ENCODE assay signal across 21 mouse cellular contexts in the genomic region with DNA sequence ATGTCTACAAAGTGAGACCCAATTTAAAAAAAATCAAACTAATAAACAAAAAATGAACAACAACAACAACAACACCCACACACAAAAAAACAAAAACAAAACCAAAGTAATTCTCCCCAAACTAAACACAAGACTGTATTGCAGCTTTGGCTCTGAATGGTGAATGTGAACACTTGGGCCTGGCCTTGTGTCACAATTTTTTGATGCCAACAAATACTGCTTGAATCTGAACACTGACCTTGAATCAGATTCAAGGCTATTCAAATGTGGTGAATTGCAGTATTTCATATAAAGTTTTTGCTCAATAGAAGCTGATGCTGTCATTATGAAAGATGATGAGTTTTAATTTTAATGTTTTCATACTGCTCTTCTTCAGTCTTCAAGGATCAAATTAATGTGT.
"Had no signal": no experiment of that assay in that cellular context is flagged by ENCODE, and none has a peak within 500 bp of the region (broad histone marks: within the 10 kb centered on the region; RNA-seq: fewer than 3 reads in every experiment).

No protein-coding gene starts in this region.

- H3K4me2 ChIP-seq: lung, embryonic 15.5 days; midbrain, embryonic 11.5 days; midbrain, embryonic 13.5 days; midbrain, embryonic 15.5 days; neural tube, embryonic 12.5 days; stomach, embryonic 15.5 days had no signal

- ATAC-seq: lung, postnatal 0 days; midbrain, embryonic 13.5 days; midbrain, embryonic 15.5 days had no signal

- H3K27me3 ChIP-seq: lung, embryonic 15.5 days; megakaryocyte, embryonic 14.5 days; midbrain, embryonic 13.5 days; midbrain, embryonic 15.5 days; neural tube, embryonic 12.5 days; stomach, embryonic 15.5 days had no signal

- DNase-seq: lung, adult 2 months; lung, postnatal 14 days; lung, postnatal 36 days; retina, postnatal 1 day; right cerebral cortex, adult 18-20 months; right cerebral cortex, postnatal 25 days; right cerebral cortex, postnatal 4 days; spleen, adult 18-20 months; thymus, adult 2 months; thymus, postnatal 25 days; thymus, postnatal 4 days had no signal

- H3K27ac ChIP-seq: lung, embryonic 15.5 days; macrophage; midbrain, embryonic 13.5 days; midbrain, embryonic 15.5 days; neural tube, embryonic 12.5 days; stomach, embryonic 15.5 days; stomach, postnatal 0 days had no signal

- H3K9ac ChIP-seq: lung, embryonic 15.5 days; midbrain, embryonic 13.5 days; midbrain, embryonic 15.5 days; neural tube, embryonic 12.5 days; stomach, embryonic 15.5 days had no signal

- H3K36me3 ChIP-seq: lung, embryonic 15.5 days; midbrain, embryonic 13.5 days; midbrain, embryonic 15.5 days; neural tube, embryonic 12.5 days; stomach, embryonic 15.5 days had no signal

- H3K9me3 ChIP-seq: lung, embryonic 15.5 days; megakaryocyte, embryonic 14.5 days; midbrain, embryonic 13.5 days; midbrain, embryonic 15.5 days; neural tube, embryonic 12.5 days; stomach, embryonic 15.5 days had no signal

- H3K4me1 ChIP-seq: lung, embryonic 15.5 days; megakaryocyte, embryonic 14.5 days; midbrain, embryonic 13.5 days; midbrain, embryonic 15.5 days; neural tube, embryonic 12.5 days; stomach, embryonic 15.5 days had no signal

- H3K4me3 ChIP-seq: lung, embryonic 15.5 days; megakaryocyte, embryonic 14.5 days; midbrain, embryonic 13.5 days; midbrain, embryonic 15.5 days; neural tube, embryonic 12.5 days; stomach, embryonic 15.5 days had no signal
